Mouse (Mus musculus): ENCODE results near the gene Nid2. TPM values are rescaled to one million over a fixed set of nuclear protein-coding genes. Genes with fewer than 3 reads are reported as not detected.

Nid2 gene
- polyA plus RNA-seq (2016; fragmentation: Nextera tagmentation; extraction: Ambion mirVana): 57.7 and 61.8 TPM in 2 replicates

DNA sequence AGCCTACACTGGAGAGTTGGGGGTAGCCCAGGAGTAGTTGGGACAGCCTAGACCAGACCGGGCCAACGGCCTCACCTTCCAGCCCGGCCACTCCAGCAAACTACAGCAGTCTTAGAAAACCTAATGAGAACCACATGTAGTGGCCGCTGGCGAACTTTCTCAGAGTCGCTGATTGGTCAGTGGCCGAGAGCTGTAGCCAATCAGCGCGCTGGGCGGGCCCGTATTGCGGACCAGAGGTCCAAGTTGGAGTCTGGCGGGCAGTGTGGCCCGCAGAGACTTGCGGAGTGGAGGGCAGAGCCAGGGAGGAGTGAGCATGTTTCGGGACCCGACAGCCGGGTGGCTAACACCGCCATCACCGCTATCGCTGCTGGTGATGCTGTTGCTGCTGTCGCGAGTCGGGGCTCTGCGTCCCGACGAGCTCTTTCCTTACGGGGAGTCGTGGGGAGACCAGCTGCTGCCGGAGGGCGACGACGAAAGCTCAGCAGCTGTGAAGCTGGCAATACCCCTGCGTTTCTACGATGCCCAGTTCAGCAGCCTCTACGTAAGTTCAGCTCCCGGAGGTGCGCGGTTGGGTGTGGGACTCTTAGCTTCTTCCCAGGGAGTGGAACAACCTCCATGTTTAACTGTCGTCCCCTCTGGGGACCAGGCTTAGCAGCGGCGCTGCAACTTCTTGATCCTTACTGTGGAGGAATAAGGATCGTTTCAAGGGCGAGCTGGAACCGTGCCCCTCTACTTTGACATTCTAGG, at the start of gene Nid2:
TSS of gene Nid2 (plus strand) at position 241 of the 747 bp plus-strand sequence.
- DNase-seq (ENCODE audit: low spot score): peak; percentile 97
- peaks cover 20% of the 10 kb centered on the region for H3K27me3 ChIP-seq (replicated peaks; ENCODE audit: low read depth, poor library complexity, severe bottlenecking)
- under 1% methylated on average over 45 of the region's 45 CpGs for WGBS
- peak within 1 kb of the TSS; percentile 94 for H3K27ac ChIP-seq (replicated peaks)
- H3K4me1 ChIP-seq: peaks cover 56% of the 10 kb centered on the region
- H3K4me3 ChIP-seq: peak within 1 kb of the TSS; percentile 70
- H3K36me3 ChIP-seq (replicated peaks): peaks cover 24% of the 10 kb centered on the region
- no peaks in the 10 kb centered on the region for H3K9me3 ChIP-seq

GRCm38 (mm10) chr14:19701546-19701945, 49.5 kb upstream of the Nid2 start:
- no peak for DNase-seq (ENCODE audit: low spot score)
- H3K36me3 ChIP-seq (replicated peaks): no peaks in the 10 kb centered on the region

GRCm38 (mm10) chr14:19705649-19706048, 45.4 kb upstream of the Nid2 start:
- H3K27me3 ChIP-seq (replicated peaks; ENCODE audit: low read depth, poor library complexity, severe bottlenecking): no peaks in the 10 kb centered on the region
- WGBS: 11% methylated on average over 16 of the region's 16 CpGs
- H3K9me3 ChIP-seq: no peaks in the 10 kb centered on the region
- no peaks in the 10 kb centered on the region for H3K36me3 ChIP-seq (replicated peaks)
- H3K4me3 ChIP-seq: no peak overlapping the region
- H3K27ac ChIP-seq (replicated peaks): no peak overlapping the region
- peaks cover 25% of the 10 kb centered on the region for H3K4me1 ChIP-seq
- peak; percentile 87 for DNase-seq (ENCODE audit: low spot score)

More at GRCm38 (mm10) chr14:19701546-19701945, 49.5 kb upstream of the Nid2 start:
- Histone ChIP-seq H3K4me1 (peaks cover 7% of the 10 kb centered on the region), H3K4me3 (no peak overlapping the region), H3K27me3 (replicated peaks; ENCODE audit: low read depth, poor library complexity, severe bottlenecking) (no peaks in the 10 kb centered on the region), H3K9me3 (no peaks in the 10 kb centered on the region), H3K27ac (replicated peaks) (no peak overlapping the region)

GRCm38 (mm10) chr14:19706454-19706853, 44.6 kb upstream of the Nid2 start:
- 2% methylated on average over 5 of the region's 5 CpGs for WGBS
- Histone ChIP-seq H3K4me3 (no peak overlapping the region), H3K36me3 (replicated peaks) (no peaks in the 10 kb centered on the region), H3K4me1 (peaks cover 25% of the 10 kb centered on the region), H3K27me3 (replicated peaks; ENCODE audit: low read depth, poor library complexity, severe bottlenecking) (no peaks in the 10 kb centered on the region), H3K27ac (replicated peaks) (no peak overlapping the region), H3K9me3 (no peaks in the 10 kb centered on the region)
- peak; percentile 75 for DNase-seq (ENCODE audit: low spot score)

DNA sequence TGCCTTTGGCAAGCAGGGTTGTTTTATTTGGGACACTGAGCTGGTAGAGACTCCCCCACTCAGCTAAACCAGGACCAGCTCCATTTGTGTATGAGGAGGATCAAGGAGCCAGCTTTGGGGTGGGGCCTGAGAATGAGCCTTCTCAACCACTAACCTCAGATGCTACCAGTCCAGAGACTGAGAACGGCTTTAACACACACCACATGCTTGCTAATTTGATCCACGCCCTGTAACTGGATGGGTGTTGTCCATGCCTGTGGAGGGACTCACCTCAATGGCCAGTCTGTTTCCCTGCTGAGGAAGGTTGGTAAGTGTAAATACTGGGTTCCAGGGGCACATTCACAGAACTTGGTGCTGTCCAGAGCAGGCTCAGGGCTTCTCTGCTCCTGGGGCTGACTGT, 44.1 kb upstream of the Nid2 start:
- DNase-seq (ENCODE audit: low spot score): peak; percentile 44
- 32% methylated on average over 2 of the region's 2 CpGs for WGBS
- H3K9me3 ChIP-seq: no peaks in the 10 kb centered on the region
- H3K4me3 ChIP-seq: no peak overlapping the region
- H3K27ac ChIP-seq (replicated peaks): peak overlapping the region; percentile 54
- no peaks in the 10 kb centered on the region for H3K27me3 ChIP-seq (replicated peaks; ENCODE audit: low read depth, poor library complexity, severe bottlenecking)
- H3K4me1 ChIP-seq: peaks cover 25% of the 10 kb centered on the region
- H3K36me3 ChIP-seq (replicated peaks): no peaks in the 10 kb centered on the region

- Histone ChIP-seq H3K9me3 (no peaks in the 10 kb centered on the region), H3K27me3 (replicated peaks; ENCODE audit: low read depth, poor library complexity, severe bottlenecking) (no peaks in the 10 kb centered on the region), H3K27ac (replicated peaks) (peak overlapping the region; percentile 30; the same call in 1 of the 2 replicates), H3K4me3 (no peak overlapping the region), H3K4me1 (peaks cover 25% of the 10 kb centered on the region), H3K36me3 (replicated peaks) (no peaks in the 10 kb centered on the region)
- WGBS: 70% methylated on average over 11 of the region's 11 CpGs
- DNase-seq (ENCODE audit: low spot score): no peak
Measured at GRCm38 (mm10) chr14:19707721-19708507, 43.2 kb upstream of the Nid2 start.

- no peaks in the 10 kb centered on the region for H3K36me3 ChIP-seq (replicated peaks)
- H3K9me3 ChIP-seq: no peaks in the 10 kb centered on the region
- no peak overlapping the region for H3K4me3 ChIP-seq
- H3K4me1 ChIP-seq: peaks cover 25% of the 10 kb centered on the region
- H3K27me3 ChIP-seq (replicated peaks; ENCODE audit: low read depth, poor library complexity, severe bottlenecking): no peaks in the 10 kb centered on the region
- peak overlapping the region; percentile 68 for H3K27ac ChIP-seq (replicated peaks)
- 24% methylated on average over 9 of the region's 9 CpGs for WGBS
- DNase-seq (ENCODE audit: low spot score): peak; percentile 47
Measured at GRCm38 (mm10) chr14:19709161-19709560, 41.9 kb upstream of the Nid2 start.

- no peak for DNase-seq (ENCODE audit: low spot score)
- H3K36me3 ChIP-seq (replicated peaks): no peaks in the 10 kb centered on the region
- H3K9me3 ChIP-seq: no peaks in the 10 kb centered on the region
- no peaks in the 10 kb centered on the region for H3K27me3 ChIP-seq (replicated peaks; ENCODE audit: low read depth, poor library complexity, severe bottlenecking)
- H3K27ac ChIP-seq (replicated peaks): no peak overlapping the region
- 64% methylated on average over 1 of the region's 1 CpGs for WGBS
- H3K4me1 ChIP-seq: peaks cover 22% of the 10 kb centered on the region
- no peak overlapping the region for H3K4me3 ChIP-seq
Measured at GRCm38 (mm10) chr14:19711771-19712170, 39.3 kb upstream of the Nid2 start.

DNA sequence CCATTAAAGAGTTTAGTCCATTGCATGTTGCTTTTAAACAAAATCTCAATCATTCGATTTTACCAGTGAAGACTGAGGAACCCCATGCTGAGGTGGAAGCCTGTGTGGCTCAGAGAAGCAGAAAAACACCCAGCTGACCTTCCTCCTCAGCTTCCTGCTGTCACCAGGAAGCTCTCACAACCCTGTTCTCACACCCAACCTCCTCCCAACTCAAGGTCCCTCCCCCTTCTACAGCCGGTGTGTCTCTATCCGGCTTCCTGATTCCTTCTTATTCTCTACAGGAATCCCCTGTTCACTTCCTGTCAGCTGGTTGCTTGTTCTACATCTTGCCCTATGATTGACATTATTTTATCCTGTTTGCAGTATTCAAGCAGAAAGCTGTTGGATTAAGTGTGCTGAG, 38.0 kb upstream of the Nid2 start:
- Histone ChIP-seq H3K27ac (replicated peaks) (no peak overlapping the region), H3K36me3 (replicated peaks) (no peaks in the 10 kb centered on the region), H3K27me3 (replicated peaks; ENCODE audit: low read depth, poor library complexity, severe bottlenecking) (no peaks in the 10 kb centered on the region), H3K4me3 (no peak overlapping the region), H3K9me3 (no peaks in the 10 kb centered on the region), H3K4me1 (peaks cover 16% of the 10 kb centered on the region)
- DNase-seq (ENCODE audit: low spot score): no peak
- WGBS: 63% methylated on average over 3 of the region's 3 CpGs

- peaks cover 6% of the 10 kb centered on the region; the same call in 1 of the 2 replicates for H3K4me1 ChIP-seq
- H3K27me3 ChIP-seq (replicated peaks; ENCODE audit: low read depth, poor library complexity, severe bottlenecking): no peaks in the 10 kb centered on the region
- H3K9me3 ChIP-seq: no peaks in the 10 kb centered on the region
- no peak overlapping the region for H3K27ac ChIP-seq (replicated peaks)
- no peak for DNase-seq (ENCODE audit: low spot score)
- 75% methylated on average over 3 of the region's 3 CpGs for WGBS
- H3K36me3 ChIP-seq (replicated peaks): no peaks in the 10 kb centered on the region
- H3K4me3 ChIP-seq: no peak overlapping the region
Measured at GRCm38 (mm10) chr14:19719077-19719476, 32.0 kb upstream of the Nid2 start.

DNA sequence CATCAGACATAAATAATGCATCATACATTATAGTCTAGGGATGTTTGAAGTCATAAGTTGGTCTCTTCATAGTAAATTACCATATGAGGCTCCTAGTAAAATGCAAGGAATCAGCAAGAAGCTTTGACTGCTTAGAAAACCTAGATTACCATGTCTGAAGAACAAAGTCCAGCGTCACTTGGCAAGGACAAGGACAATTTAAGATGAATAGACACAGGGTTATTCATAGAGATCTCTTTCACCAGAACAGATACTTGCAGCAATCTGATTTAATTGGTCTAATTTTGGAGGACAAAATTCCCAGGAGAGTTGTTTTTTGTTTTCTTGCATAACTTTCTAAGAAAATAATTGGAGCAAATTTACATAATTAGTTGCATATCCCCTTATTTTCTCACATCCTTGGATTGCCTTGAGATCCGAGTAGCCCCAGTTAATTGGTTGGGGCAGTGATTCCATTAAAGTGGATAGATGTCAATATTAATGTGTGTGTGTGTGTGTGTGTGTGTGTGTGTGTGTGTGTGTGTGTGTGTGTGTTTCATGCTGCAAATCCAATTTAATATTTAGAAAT, 30.9 kb upstream of the Nid2 start:
- no peaks in the 10 kb centered on the region for H3K9me3 ChIP-seq
- no peaks in the 10 kb centered on the region for H3K36me3 ChIP-seq (replicated peaks)
- no peak overlapping the region for H3K27ac ChIP-seq (replicated peaks)
- 50% methylated on average over 2 of the region's 2 CpGs for WGBS
- H3K27me3 ChIP-seq (replicated peaks; ENCODE audit: low read depth, poor library complexity, severe bottlenecking): no peaks in the 10 kb centered on the region
- no peak overlapping the region for H3K4me3 ChIP-seq
- H3K4me1 ChIP-seq: peaks cover 4% of the 10 kb centered on the region; the same call in 1 of the 2 replicates
- no peak for DNase-seq (ENCODE audit: low spot score)

GRCm38 (mm10) chr14:19728278-19728677, 22.8 kb upstream of the Nid2 start:
- H3K27me3 ChIP-seq (replicated peaks; ENCODE audit: low read depth, poor library complexity, severe bottlenecking): no peaks in the 10 kb centered on the region
- WGBS: 84% methylated on average over 5 of the region's 5 CpGs
- no peak overlapping the region for H3K27ac ChIP-seq (replicated peaks)
- no peak for DNase-seq (ENCODE audit: low spot score)
- H3K36me3 ChIP-seq (replicated peaks): no peaks in the 10 kb centered on the region
- H3K9me3 ChIP-seq: no peaks in the 10 kb centered on the region
- no peak overlapping the region for H3K4me3 ChIP-seq
- no peaks in the 10 kb centered on the region for H3K4me1 ChIP-seq
